Mouse (Mus musculus): ENCODE measurements at regions not wholly inside any gene's neighbourhood (a gene's known extent, or its start where the extent isn't known, plus 50 kb on each side); places are given as distances from the start of the nearest gene placed in this dataset.
A peak's percentile ranks its signal among the peaks of the same experiment; 100 is the strongest.

DNA sequence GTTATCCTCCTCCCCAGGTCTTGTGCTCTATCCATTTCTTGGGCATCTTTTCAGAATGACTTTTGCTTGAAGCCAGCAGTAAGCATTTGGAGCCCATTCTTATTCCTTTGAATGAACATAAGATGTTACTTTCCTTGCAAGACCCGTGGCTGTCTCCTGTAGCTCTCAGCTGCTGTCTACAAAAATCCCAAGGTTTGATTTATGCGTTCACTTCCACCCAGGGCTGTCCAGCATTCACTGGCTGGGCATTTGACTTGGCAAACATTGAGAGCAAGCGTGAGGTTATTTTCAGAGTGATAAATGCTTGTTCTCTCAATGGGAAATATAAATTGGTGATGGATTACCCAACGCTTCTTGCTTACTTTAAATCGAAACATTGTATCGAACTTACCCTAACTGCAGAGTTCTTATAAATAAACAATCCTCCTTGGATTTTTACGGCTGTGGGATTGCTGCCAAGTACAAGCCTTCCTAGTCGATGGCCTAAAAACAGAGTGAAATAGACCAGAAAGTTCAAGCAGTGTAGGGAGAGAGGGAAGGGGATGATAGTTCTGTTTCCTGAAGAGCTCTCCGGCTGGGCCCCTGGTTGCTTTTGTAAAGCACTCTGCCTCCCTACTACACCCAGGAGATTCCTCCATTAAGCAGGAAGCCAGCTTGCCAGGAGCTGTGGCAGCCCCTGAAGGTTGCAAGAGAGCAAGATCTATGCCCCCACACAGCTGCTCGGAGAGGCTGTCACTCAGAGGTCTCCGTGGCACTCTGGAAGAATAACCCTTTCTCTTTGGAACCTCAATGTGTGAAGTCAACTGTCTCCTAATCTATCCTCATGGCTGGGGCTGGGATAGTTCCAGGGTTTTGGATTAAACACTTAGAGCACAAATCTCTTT is 210.1 kb downstream of the Mex3b start:
- no peak for DNase-seq (ENCODE audit: low spot score in 2 of 2)

- DNase-seq (ENCODE audit: low spot score in 2 of 2): no peak
These were observed 210.8 kb downstream of the Mex3b start for GRCm38 (mm10) chr7:83077919-83078265.

- no peak for DNase-seq (ENCODE audit: low spot score in 2 of 2)
These were observed 211.6 kb downstream of the Mex3b start for GRCm38 (mm10) chr7:83078695-83079094.

DNA sequence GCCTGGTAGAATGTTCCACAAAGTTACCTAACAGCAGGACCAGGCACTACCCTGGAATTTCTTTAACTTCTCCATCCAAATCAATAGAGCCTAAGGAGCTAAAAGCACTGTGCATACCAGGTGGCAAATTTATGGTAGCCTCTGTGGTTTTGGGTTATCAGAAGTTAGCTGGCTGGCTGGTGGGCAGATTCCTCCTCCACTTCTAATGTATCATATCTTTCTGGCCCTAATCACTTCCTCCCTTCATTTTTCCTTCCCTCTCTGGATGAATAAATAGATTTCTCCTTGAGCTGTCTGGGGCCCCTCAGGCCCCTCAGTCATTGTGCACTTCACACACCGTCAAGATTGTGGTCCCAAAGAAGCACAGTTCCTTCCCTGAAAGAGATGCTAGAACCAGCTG is 212.7 kb downstream of the Mex3b start:
- no peak for DNase-seq (ENCODE audit: low spot score in 2 of 2)

GRCm38 (mm10) chr7:83084496-83085082 is 217.5 kb downstream of the Mex3b start:
- no peak for DNase-seq (ENCODE audit: low spot score in 2 of 2)

- peak in 1 of 2 experiments; percentile 5 for DNase-seq (ENCODE audit: low spot score in 2 of 2)
These were observed 218.5 kb downstream of the Mex3b start for GRCm38 (mm10) chr7:83085547-83086158.

GRCm38 (mm10) chr7:83087408-83087807 is 220.3 kb downstream of the Mex3b start:
- DNase-seq (ENCODE audit: low spot score in 2 of 2): no peak

DNA sequence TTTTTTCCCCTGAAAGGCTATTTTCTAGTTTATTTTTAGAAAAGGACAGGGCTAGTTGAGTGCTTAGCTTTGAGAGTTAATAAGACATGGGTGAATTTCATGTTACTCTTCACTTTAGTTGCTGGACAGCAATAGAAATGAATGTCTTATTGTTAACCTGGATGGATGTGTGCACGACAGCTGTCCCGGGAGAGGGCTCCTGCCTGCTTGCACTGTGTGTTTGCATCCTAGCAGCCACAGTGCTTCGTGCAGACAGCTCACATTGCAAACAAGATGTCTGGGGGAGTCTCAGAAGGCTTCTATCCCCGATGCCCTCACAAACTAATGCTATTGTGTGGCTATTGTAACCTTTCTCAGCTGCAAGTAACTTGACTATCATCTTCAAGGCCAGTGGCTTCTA is 221.0 kb downstream of the Mex3b start:
- DNase-seq (ENCODE audit: low spot score in 2 of 2): no peak

- peak in 1 of 2 experiments; percentile 22 for DNase-seq (ENCODE audit: low spot score in 2 of 2)
These were observed 222.3 kb downstream of the Mex3b start for GRCm38 (mm10) chr7:83089330-83089982.

GRCm38 (mm10) chr7:83093923-83094355 is 226.8 kb downstream of the Mex3b start:
- no peak for DNase-seq (ENCODE audit: low spot score in 2 of 2)

GRCm38 (mm10) chr7:83094899-83095298 is 227.8 kb downstream of the Mex3b start:
- DNase-seq (ENCODE audit: low spot score in 2 of 2): peak; percentile 21 to 33

DNA sequence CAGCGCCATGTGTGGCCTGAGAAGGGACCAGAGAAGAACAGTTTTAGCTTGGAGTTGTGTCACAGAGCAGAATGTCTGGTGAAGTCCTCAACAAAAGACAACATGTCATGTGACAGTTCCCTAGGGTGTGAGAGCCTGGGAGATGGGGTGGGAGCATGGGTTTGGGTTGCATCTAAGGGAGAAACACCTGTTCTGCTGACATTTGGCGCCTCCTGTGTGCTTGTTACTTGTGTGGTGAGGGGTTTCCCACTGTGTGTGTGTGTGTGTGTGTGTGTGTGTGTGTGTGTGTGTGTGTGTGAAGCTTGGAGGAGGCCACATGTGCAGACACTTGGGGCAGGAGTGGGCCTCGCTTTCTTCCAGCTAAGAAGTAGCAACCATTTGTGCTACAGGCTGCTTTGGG is 228.5 kb downstream of the Mex3b start:
- DNase-seq (ENCODE audit: low spot score in 2 of 2): no peak

DNA sequence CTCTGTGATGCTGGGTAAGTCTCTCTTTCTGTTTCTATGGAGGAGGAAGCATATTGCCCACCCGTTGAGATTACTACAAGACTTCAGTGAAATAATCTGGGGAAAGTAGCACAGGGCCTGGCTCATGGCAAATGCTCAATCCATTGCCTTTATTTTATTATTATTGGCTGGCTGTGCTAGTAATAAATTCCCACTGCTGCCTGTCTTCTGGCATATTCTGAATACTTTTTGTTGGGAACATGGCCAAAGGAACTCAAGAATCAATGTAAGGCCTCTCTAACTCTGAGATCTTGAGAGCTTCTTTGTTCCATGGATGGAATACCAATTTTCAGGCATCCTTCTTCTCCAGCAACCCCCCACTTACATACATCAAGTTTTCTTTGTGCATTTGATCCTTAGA is 237.3 kb downstream of the Mex3b start:
- DNase-seq (ENCODE audit: low spot score in 2 of 2): no peak

- DNase-seq (ENCODE audit: low spot score in 2 of 2): no peak
These were observed 238.5 kb downstream of the Mex3b start for GRCm38 (mm10) chr7:83105672-83106071.

DNA sequence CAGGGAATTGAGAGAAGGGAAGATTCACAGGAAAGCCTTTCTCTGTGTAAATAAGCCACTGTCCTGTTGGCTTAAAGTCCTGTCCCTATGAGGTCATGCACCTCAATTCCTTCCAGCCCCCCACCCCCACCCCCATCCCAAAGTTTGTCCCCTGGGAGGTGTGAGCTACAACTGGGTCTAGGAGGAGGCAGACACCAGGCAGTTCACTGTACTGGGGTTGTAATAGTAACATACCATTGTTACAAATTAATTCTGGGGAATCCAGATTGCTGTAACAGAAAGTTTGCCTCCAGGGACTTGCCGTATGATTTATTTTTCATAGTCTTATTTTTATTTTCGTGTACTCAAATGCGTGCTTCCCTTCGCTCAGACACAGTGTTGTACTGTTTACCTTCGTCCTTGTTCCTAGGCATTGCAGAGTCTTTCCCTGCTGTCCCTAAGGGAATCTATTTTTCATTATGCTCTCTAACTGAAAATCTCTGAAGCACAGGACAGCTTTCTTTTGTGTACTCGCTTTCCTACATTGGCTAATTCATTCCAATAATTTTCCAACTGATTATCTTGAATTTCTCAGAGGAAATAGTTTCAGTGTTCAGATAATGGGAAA is 244.2 kb downstream of the Mex3b start:
- DNase-seq (ENCODE audit: low spot score in 2 of 2): no peak

GRCm38 (mm10) chr7:83116487-83116886 is 249.4 kb downstream of the Mex3b start:
- DNase-seq (ENCODE audit: low spot score in 2 of 2): no peak

GRCm38 (mm10) chr7:83117065-83117464 is 249.9 kb downstream of the Mex3b start:
- no peak for DNase-seq (ENCODE audit: low spot score in 2 of 2)

- no peak for DNase-seq (ENCODE audit: low spot score in 2 of 2)
These were observed 259.1 kb downstream of the Mex3b start for GRCm38 (mm10) chr7:83126196-83126595.

GRCm38 (mm10) chr7:83140216-83140615 is 273.1 kb downstream of the Mex3b start:
- no peak for DNase-seq (ENCODE audit: low spot score in 2 of 2)

DNA sequence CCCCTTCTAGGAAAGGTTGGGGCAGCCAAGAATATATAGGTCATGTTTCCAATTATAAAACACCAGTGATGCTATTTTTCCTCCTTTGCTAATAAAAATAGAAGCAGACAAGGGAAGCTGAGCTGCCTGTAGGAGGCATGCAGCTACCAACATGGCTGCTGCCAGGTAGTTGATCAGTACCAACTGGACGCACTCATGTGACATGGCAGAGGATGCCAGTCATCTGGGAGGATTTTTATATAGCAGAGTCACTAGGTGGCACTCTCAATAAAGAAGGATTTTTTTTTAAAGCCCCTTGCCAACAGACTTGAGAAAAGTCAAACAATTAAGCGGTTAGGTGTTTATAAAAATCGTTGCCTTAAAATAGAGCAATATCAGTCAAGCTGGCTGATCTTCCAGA is 273.5 kb downstream of the Mex3b start:
- no peak for DNase-seq (ENCODE audit: low spot score in 2 of 2)

DNA sequence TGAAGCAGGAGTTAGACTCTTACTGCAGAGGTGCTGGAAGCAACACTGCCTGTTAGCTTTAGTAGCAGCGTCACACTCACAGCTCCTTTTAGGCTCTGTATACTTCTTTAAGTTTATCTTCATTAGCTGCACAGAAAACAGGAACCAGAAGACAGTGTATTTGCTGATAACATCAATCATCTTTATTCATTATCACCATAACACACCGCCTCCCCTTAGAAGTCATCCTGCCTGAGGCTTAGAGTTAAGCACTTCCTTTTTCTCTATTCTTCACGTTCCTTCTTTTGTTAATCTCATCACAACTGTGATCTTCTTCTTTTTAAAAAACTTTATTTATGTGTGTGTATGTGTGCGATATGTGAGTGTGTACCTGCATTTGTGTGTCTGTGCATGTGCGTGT is 276.9 kb downstream of the Mex3b start:
- no peak for DNase-seq (ENCODE audit: low spot score in 2 of 2)

DNA sequence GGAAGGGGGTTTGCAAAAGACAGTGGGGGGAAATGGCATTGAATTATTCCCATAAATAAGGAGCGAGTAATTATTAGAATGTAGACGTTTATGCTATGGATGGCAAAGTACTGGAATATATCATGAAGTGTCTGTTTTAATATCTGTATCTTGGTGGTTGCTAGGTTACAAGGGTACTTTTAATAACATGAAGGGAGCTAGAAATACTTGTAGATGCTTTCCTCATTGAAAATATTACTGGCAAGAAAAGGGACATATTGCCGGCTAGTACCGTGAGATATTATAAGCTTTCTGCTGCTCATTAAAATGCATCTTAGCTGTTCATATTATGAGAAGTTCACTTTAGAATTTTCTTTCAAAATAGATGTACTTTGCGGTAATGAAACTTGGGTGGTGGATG is 278.4 kb downstream of the Mex3b start:
- no peak for DNase-seq (ENCODE audit: low spot score in 2 of 2)
